Mouse (Mus musculus) cerebellum, adult 18-20 months (tissue): ENCODE results near the gene Lmo1.

ENCODE experiments used
- DNase-seq, 2 experiments: peaks; one replicate each; pipeline ENCODE4 v3.0.0; 2021

Lmo1 gene

DNA sequence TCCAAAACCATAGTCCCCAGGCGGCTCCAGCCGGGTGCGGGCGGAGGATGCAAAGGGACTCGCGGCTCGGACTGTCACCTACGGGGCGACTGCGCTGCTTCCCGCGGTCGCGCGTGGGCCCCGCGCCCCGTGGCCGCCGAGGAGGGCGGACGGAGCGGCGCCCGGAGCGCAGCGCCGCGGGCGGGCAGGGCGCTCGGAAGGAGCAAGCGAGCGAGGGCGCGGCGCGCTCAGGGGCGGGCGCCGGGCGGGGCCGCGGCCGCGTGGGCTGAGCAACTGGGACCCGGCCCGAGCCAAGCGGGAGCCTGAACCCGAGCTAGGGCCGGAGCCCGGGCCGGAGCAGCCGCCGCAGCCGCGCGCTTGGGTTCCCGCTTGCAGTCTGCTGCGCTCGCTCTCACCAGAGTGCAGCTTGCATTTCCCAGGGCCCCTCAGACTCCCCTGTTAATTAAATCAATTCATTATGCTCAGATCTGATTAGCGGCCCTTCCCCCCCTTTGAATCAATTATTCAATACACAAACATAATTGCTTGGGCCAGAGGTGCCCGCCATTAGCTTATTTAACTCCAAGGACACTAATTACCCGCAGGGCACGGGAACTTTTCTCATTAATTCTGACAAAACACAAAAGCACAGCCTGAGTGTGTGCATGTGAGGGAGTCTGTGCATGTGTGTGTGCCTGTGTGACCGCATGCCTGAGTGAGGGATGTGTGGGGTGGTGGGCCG, at the start of gene Lmo1:
TSS of gene Lmo1 (minus strand) at position 259 of the 721 bp plus-strand sequence.
- DNase-seq = peak; percentile 48 to 73

DNA sequence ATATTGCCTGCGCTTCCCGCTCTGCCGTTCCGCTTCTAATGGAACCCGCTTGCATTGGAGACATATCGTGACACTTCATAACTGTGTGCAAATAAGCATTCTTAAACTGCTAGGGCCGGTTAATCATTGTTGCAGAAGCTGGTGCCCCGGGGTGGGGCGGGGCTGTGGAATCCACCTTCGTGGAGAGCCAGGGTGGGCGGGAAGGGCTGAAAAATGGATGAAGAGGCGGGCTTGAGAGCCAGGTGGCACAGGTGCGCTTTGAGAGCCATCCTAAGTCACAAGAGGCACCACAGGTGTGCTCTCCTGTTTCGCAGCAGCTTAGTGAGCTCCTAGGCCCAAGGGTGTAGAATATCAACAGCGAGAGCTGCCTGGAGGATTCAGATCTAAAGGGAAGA, 46.7 kb upstream of the Lmo1 start:
- DNase-seq = no peak

DNA sequence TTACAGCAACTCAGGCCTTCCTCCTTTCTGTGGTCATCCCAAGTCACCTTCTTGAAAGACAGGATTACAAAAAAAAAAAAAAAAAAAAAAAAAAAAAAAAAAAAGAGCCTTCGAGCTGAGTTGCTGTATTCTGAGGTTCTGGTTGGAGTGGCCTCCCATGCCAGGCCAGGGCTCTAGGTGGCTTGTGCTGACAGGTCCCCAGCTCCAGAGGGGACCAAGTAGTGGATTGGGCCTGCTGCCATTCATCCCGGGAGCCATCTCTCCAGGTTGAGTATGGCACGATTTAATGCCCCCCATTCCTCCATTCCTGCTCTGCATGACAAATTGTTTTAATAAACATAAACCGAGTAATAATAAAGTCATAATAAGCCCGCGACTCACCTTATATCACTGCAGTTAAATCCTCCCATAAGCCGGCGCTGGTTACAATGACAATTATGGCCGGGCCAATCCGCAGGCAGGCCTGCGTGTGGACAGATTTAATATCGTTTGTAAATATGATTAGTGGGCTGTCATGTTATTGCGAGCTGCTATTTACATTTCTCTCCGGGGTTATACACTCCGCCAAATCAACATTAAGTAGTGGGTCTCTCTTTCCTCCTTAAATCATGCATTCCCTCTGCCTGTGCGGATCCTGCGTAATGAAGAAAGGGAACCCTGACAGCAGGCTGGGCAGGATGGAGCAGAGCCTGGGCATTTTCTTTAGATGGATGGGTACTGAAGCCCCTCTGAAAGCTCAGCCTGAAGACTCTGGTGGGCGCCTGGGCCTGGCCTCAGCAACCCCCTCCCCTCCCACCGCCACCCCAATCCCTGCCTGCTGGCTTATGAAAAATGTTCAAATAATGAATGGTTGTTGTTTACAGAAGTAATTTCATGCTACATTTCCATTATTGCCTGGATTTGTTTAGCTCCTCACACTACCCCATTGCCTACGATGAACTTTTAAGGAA, 46.0 kb upstream of the Lmo1 start:
- DNase-seq = no peak

DNA sequence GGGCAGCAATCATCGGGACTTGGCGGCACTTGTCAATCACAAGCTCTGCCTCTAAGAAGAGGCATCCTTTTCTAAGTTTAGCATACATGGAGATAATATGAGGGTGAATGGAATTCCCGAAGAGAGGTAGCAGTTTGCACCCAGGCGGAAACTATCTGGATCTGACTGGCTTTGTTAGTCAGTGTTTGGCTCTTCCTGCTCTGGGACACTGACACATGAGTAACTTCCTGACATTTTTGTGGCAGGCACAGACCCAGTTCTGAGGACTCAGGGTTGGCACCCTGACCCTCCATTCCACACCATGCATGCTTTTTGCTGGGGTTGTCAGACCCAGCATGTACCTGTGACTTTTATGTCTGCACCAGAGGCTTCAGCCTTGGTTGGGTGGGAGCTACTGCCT, 45.0 kb upstream of the Lmo1 start:
- no peak for DNase-seq

DNA sequence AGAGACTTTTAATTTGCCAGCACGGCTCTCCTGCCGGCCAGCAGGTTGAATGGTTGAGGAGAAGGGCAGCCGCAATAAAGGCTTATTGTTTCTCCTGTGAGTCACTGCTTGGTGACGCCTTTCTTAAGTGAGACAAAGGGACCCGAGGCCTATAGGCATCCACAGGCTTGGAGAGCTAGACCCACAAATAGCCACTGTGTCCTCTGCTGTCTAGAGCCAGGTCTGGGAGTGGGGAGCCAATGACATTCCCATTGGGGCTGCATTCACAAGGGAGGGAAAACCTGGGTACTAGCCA, 43.9 kb upstream of the Lmo1 start:
- DNase-seq = no peak

DNA sequence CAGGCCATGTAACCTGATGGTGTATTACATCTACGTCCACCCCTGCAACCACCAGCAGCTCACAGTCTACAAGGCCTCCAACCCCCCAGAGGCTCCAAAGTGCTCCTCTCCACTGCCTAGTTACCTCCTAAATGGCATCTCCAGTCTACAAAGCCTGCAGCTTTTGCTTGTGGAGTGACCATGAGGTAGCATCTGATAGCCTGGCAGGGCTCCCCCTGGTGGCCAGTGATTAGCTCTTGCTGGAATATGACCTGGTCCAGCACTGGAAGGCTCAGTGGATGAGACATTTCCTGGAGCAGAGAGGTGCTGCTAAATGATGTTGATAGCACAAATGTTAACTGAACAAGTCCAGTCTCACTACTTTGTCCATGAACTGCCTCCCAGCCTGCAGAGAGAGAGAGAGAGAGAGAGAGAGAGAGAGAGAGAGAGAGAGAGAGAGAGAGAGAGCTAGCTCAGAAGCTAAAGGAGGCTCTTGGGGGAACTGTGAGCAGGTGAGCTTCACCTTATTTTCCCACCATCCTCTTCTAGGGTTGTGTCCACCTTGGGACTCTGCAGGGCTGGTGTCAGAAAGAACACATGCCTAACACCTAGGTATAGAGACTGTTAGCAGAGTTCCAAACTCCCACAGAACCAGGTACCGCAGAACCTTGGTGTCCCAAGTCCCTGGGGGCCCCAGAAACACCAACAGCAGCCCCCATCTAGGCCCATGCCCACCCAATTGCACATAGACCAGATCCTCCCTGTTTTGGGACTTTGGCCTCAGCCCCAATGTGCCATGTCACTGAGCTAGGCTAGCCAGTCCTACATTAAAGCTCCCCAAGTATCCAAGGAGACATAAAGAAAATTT, 43.3 kb upstream of the Lmo1 start:
- peak; percentile 80 to 86 for DNase-seq

DNA sequence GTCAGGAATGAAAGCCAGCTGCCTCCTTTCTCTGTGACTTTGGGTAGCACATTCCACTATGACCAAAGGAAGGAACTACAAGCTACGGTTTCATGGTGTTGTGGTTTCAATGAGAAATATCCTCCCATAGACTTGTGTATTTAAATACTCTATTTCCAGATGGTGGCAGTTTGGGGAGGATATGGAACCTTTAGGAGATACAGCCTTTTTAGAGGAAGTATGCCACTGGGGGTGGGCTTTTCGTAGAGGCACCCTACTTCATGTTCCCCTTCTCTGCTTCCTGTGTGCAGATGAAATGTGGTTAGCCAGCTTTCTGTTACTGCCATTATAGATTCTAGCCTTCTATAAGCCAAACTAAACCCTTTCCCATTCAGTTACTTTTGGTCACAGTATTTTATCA, 34.8 kb upstream of the Lmo1 start:
- no peak for DNase-seq

DNA sequence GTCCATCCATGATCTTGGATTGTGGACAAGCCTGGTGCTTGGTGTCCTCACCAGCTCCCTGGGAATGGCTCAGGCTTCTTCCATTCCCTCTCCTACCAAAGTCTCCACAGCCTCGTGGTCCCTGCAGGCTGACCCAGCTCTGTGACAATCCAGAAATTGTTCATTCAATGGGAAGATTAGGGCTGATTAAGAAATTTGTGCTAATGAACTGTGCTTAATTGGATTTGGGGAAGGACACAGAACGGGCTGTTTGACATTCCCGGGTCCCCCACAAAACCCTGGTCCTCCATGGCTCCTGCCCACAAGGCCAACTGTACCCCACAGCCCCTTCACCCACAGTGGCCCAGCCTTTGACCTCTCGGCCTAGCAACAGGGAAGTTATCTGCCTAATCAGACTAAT, 32.8 kb upstream of the Lmo1 start:
- DNase-seq = no peak

DNA sequence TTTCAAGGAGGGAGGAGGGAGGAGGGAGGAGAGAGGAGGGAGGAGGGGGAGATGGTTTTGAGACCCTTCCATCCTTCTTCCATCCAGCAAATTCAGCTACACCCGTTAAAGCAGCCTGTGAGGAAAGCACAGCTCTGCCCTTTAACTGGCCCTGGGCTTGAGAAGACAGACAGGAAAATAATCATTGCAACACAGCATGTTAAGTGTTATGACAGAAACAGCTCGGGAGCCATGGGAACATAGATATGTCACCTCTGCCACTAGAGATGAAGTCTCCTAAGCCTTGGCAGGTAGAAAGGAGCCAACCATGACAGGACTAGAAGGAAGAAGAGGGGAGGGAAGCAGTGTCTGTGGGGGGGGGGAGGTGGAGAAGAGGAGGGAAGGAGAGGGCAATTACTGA, 31.4 kb upstream of the Lmo1 start:
- DNase-seq = no peak

DNA sequence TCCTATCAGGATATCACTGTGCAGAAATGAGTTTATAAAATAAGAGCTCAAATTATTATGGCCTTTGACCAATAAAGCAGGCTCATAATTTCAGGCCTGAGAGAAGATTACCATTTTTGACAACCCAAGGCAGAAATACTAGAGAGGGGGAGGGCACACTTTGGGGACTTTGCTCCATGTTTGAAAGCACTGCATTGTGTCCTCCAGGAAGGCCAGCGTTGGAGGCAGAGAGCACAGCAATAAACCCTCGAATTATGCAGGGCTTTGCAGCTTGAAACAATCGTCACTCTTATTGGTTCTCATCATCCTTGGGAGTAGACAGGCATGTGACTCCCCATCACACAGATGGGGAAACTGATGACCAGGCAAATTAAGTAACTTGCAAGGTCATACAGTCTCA, 28.1 kb upstream of the Lmo1 start:
- DNase-seq = no peak

DNA sequence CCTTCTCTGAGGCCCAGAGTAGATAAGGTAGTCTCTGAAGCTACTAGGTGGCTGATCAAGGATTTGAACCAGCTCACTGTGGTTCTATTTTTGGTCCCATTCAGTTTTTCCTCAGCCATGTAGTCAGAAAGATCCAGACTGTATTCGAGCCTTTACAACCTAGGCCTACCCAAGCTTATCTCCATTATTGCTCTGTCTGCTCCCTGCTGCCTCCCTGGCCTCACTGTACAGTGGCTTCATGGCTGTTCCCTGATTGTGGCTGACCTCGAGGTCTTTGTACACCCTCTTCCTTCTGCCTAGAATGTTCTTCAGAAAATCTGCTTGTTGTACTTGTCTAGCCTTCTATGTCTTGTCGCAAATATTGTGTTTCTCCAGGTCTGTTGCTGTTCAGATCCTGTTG, 25.6 kb upstream of the Lmo1 start:
- DNase-seq = no peak

DNA sequence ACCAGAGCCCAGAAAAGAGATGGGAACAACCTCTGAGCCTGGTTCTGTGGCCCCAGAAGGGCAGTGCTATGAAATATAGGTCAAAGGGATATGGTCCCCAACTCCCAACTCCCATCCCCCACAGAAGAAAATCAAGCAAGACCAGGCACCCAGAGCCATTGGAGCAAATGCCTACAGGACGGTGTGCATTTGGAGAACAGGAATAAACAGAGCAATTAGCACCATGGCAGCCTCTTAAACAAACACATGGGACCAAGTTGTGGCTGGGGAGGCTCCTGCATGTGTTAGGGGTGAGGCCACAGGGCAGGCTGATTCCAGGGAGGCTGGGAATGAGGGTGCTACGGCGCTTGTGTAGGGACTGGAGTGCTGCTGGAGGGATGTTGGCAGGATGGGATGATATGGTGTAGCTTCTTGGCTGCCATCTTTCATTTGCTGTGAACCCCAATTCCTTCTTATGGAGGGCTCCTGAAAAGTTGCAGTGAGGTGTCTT, 22.2 kb upstream of the Lmo1 start:
- no peak for DNase-seq

DNA sequence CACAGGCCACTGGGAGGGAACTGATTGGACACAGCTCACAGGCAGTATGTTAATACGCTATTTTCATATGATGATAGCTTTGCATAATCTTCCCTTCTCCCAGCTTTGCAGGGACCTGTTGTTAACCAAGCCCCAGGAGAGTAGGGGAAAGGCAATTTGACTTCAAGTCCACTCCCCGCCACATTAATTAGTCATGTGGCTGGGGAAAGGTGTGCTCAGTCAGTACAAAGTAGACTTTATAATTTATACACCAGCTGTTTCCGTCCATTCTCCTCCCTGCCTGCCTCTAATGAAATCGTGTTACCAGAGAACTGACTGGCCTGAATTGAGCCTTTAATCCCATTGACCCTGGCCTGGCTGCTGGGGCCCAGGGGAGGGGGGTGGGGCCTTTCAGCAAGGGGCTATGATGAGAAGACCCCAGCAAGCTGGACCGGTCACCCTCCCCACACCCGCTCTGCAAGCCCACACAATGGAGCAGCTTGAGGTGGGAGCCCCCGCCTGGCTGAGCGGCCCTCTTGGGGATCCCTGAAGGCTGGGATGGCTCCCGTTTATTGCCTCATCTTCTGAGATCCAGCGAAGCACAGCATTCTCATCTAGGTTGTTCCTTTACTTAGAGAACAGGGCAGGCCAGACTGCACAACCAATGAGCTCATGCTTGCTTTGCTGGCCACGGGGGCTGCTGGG, 21.5 kb upstream of the Lmo1 start:
- DNase-seq = no peak

DNA sequence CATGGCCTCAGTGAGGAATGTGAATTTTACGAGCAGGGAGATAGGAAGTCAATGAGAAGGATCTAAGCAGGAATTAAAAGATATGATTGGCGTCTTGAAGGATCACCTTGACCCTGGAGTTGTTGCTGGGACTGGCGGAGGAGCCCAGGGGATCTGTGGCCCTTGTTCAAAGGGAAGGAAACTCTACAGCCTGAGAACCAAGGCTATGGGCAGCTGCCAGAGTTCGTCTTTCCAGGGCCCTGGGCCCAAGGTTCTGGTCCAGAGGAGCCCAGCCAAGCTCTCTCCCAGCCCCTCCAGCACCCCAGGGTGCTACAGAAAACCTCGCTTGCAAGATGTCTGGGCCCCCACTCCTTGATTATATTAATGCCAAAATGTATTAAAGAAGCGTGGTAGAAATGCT, 21.0 kb upstream of the Lmo1 start:
- DNase-seq = no peak

DNA sequence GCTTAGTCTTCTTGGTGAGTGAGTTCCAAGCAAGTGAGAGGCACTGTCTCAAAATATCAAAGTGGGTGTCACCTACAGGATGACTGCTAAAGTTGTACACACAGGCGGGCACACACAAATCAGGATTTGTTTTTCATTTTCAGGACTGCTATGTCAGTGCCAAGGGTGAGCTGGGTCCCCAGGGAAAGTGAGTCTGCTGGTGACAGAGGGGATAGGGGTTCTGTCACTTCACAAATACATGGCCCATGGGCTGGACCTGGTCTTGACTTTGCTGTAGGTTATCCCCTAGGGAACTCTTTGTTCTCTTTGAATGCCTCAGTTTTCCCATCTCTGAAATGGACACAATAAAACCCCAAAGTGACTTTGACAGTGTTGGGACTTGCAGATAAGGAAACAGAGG, 19.8 kb upstream of the Lmo1 start:
- no peak for DNase-seq

DNA sequence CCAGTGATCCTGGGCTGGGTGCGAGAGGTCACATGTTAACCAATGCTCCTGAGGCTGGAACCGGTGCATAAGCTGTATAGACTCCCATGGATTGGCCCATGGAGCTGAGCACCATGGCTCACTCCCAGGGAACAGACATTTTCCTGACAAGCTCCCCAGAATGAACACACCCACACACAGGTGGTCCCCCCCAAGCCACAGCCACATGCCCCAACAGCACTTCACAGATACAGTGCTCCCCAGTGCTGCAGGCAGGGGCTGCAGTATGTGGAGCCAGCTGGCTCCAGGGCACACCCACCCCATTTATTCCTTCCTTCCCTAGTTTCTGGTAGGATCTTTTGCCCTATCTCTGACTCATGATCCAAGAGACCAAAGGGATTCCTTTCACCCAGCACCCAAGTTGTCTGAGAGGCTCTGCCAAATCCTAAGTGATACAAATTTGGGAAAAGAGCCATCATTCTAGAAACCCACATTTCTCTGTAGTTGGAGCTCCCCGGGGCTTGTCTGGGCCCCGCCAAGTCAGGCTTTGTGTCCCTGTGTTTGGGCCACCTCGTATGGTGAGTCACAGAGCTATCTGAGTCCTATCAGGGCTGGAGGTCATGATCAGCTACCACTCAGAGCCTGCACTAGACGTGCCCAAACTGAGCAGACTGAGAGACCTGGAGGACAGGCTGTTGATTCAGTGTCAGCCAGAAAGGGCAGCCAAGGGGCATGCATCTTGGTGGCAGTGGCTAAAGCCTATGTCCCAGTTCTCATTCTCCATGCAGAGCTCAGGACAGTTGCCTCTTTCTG, 12.4 kb upstream of the Lmo1 start:
- DNase-seq = no peak

DNA sequence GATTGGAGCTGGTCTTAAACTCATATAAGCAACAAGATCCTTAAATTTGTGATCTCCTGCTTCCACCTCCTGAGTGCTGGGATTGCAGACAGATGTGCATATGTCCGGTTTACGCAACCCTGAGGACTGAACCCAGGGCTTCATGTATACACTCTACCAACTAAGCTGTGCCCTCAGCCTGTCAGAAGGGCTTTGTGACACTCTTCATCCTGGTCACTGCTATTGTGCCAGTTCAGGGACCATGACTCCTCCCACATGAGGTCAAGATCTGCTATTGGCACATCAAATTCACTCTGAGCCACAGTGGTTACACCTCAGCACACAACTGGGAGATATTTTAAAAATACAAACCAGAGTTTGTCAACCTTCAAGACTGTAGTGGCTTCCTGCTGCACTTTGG, 11.0 kb upstream of the Lmo1 start:
- no peak for DNase-seq

DNA sequence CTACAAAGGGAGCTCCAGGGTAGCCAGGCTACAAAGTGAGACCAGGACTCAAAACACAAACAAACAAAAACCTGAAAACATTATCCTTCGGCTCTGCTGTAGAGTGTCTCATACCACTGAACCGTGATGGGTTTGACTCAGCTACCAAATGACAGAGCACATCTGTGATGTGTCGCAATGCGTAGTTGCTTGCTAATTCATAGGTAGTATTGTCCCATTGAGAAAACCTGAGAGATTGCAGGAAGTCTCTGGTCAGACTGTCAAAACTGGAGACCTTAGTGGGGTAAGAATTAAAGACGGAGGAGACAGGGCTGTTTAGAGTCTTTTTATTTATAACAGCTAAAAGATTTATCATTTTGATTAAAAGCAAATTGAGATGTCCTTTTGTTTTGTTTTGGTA, 10.6 kb upstream of the Lmo1 start:
- no peak for DNase-seq

DNA sequence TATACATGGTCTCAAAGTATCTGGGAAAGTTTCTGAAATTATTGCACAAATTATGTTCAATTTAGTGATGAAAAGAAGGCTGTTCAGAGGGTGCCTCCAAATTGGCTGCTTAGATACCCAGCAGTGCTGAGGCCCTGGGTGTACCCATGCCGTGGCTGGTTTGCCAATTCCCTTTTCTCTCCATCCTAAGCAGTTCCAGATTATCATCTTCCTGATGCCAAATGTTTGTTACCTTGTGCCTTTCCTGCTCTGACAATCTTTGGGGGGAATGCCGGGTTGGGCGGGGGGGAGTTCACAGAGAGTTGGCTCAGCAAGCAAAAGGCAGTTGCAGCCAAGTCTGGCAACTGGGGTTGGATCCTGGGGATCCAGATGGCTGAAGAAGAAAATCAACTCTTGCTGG, 1.7 kb upstream of the Lmo1 start:
- no peak for DNase-seq

DNA sequence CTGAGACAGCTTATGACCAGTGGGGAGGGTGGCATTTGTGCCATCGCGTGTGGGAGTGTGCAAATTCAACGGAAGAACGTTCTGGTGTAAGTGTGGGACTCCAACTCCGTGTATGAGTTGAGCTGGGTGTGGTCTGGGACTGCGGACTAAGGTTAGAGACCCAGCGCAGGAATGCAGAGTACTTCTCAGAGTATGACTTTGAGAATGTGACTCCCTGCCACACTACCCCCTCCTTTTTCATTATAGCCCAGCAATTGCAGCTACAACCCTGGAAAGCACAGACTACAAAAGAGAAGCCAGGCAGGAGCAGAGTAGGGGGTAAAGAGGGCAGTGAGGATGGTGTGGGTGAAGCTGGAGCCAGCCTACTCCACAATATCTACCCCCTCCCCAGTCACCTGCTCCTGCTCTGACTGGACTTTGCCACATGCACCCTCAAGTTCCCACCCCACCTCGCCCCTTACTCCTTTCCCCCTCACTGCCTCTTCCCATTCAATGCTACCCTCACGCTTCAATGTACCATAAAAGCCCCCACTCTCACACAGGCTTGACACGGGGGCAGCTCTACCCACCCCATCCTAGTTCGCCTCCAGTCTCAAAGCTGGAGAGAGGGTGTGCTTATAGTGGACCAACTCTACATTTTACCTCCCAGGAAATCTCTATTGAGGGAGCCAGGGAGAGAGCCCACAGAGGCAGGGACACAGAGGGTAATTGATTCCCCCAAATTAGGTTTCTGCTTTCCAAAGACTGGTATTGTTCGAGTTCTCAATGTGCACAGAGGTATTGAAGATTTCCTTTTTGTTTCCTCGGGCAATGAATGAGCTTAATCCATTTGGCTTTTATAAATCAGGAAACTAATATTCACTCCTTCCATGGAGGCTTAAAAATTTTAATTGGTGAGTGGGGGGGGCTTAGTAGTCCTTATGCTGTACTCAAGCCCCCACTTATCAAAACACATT, 941 bp upstream of the Lmo1 start:
- DNase-seq = no peak
